Mouse (Mus musculus) activated CD4-positive, CD25-positive, alpha-beta regulatory T cell (primary cell): Measurements from ENCODE around the gene Defa20. TPM values are rescaled to one million over a fixed set of nuclear protein-coding genes. Genes with fewer than 3 reads are reported as not detected.

ENCODE experiments used
- polyA plus RNA-seq, 2 experiments: library from polyadenylated mRNA; unstranded; fragments of 100-300 nt; shearing (Covaris generic); gene quantifications; one replicate each; pipeline ENCODE4 v1.2.1; 2017

The Defa20 gene
- polyA plus RNA-seq = not detected

GRCm38 (mm10) chr8:21508958-21509357 lies at the start of gene Defa20:
TSS of gene Defa20 (plus strand) at chr8:21509258.

DNA sequence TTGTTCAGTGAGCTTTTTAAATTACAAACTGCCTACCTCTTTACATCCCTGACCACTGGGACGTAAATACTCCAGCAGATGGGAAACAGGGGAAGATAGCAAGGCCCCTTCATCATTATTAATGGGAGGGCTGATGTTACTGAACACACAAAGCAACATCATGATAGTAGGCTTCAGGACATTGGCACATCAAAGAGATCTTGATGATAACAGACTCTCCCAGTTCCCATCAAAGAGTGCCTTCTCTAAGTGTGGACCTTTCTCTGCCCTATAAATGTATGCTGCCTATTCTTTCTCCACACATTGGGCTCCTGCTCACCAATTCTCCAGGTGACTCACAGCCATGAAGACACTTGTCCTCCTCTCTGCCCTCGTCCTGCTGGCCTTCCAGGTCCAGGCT lies 19.7 kb downstream of the Defa20 start, which contains the start of gene Defa32:
TSS of gene Defa32 (plus strand) at position 301 of the 400 bp plus-strand sequence.

Other genes starting within 250 kb of the Defa20 start
- not detected for gene Defa27, start 193.7 kb upstream of the Defa20 start, polyA plus RNA-seq
- not detected for gene Defa29, start 182.2 kb upstream of the Defa20 start, polyA plus RNA-seq
- gene Defa2, start 130.7 kb upstream of the Defa20 start, polyA plus RNA-seq = not detected
- gene Defa33, start 117.4 kb upstream of the Defa20 start, polyA plus RNA-seq = not detected
- gene Defa36, start 81.8 kb upstream of the Defa20 start, polyA plus RNA-seq = not detected
- gene Gm7849, start 52.7 kb upstream of the Defa20 start, polyA plus RNA-seq = not detected
- gene Defa32, start 19.8 kb downstream of the Defa20 start, polyA plus RNA-seq = not detected
- gene Defa37, start 56.1 kb downstream of the Defa20 start, polyA plus RNA-seq = not detected
- gene Defa28, start 73.7 kb downstream of the Defa20 start, polyA plus RNA-seq = not detected
- not detected for gene Gm7861, start 85.2 kb downstream of the Defa20 start, polyA plus RNA-seq
- gene Defa26, start 108.9 kb downstream of the Defa20 start, polyA plus RNA-seq = not detected
- gene Defa17, start 146.5 kb downstream of the Defa20 start, polyA plus RNA-seq = not detected
- not detected for gene Defa34, start 156.5 kb downstream of the Defa20 start, polyA plus RNA-seq
- not detected for gene AY761184, start 194.4 kb downstream of the Defa20 start, polyA plus RNA-seq
- gene Defa24, start 225.2 kb downstream of the Defa20 start, polyA plus RNA-seq = not detected